Mouse (Mus musculus) embryo, embryonic 11 days (tissue): Measurements from ENCODE around the gene Ncam1.
A peak's percentile ranks its signal among the peaks of the same experiment; 100 is the strongest.

Experiments
- DNase-seq: peaks from one replicate; pipeline ENCODE4 v3.0.0-alpha.2; 2015

Ncam1 gene

GRCm38 (mm10) chr9:49618266-49618665 lies 180.5 kb downstream of the Ncam1 start:
- DNase-seq, result no peak

DNA sequence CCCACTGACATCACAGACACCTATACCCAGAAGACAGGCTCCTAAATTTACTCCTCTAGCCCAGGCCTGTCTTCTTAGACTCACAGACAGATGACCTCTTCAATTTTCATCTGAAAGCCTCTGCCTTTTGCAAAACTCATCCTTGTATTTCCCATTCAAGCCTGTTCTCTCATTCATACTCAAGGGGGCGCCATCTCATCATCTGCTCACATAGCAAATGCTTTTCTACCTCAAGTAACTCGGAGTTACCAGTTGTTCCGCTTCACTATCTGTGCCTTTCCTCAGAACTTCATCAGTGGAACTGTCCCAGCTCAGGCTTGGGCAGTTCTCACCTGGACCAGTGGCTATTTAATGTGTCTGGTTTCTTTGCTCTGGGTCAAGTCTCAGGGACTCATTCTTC lies 181.5 kb downstream of the Ncam1 start:
- DNase-seq, result peak; percentile 61

GRCm38 (mm10) chr9:49612387-49612786 lies 186.3 kb downstream of the Ncam1 start:
- DNase-seq, result no peak

DNA sequence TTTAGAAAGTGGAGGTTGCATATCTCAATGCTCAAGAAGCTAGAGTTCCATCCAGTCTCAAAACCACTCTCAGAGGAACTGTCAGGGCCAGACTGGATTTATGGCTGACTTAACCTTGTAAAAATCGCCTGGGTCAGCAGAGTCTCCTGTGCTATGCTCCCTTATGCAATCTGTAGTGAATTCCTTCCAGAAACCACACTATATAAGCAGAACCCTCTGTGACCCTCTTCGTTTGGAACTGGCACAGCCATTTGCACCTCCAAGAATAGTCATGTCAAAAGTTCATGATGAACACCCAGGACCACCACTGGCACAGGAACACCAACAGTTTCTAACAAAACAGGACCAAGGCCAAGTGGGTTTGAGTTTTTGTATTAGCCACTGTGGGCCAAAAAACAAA lies 190.5 kb downstream of the Ncam1 start:
- DNase-seq, result no peak

DNA sequence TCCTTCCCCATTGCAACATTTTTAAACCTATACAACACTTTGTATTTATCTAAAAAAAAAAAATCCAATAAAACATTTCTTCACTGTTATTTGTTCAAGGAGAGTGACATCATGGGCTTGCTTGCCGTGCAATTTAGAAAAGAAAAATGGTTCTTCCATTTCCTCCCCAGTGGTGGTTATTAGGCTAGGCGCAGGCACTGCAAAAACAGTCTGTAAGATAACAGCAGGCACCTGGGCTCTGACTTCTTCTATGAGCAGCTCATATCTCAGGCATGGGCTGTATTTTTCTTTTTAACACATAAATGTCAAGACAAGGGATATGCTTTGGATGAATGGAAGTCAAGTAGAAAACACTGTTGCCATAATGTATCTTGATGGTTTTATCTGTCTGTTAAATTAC lies 192.0 kb downstream of the Ncam1 start:
- DNase-seq, result no peak

DNA sequence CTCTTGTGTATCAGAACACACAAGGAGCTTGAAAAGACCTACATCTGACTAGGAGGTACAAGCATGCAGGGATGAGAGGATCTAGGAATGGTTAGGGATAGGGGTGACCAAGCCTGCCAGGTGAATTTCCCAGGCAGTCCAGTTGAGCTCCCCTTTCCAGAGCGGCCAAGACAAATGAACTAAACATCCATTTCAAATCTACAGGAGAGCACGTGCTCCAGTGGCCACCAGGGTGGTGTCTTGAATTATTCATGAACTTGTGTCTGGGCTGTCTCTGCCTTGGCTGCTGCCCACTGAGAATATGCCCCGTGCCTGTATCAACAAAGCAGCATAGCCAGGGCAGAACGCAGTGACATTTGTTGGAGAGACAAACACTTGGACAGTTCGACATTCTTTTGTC lies 192.4 kb downstream of the Ncam1 start:
- peak; percentile 66 for DNase-seq

DNA sequence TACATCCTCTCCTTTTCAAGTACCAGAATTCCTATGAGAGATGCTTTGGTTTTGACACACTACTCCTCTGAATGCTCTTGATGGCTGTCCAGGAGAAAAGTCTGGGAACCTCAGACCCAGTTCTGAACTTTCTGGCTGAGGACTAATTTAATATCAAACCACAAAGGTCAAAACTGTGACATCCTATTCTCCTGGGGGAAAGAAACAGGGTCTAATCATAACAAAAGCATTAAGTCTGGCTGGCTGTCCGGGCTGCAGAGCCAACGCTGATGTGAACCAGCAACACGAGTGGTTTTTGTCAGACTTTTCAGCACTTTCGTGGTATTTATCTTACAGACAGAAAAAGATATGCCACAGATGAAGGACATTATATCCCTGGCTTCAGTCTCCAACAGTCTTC lies 192.9 kb downstream of the Ncam1 start:
- peak; percentile 34 for DNase-seq

GRCm38 (mm10) chr9:49605351-49605750 lies 193.4 kb downstream of the Ncam1 start:
- DNase-seq, result no peak

DNA sequence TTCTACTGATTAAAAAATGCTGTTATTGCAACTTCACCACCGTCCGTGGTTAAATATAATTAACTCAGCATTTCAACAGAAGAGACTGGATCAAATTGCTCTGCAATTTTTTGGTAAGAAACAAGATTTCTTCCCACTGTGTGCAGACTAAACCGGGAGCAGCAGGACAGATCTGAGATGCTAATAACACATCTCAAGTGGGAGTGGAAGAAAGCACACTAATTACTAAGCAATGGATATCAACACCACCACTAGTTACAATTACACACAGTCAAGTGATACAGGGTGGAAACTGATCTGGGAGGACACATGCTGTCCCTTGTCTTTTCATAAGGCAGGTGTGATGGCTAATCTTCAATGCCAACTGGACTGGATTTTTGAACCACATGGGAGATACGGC lies 197.5 kb downstream of the Ncam1 start:
- DNase-seq, result no peak

- DNase-seq, result no peak
These were observed 202.9 kb downstream of the Ncam1 start for GRCm38 (mm10) chr9:49595635-49596348.

DNA sequence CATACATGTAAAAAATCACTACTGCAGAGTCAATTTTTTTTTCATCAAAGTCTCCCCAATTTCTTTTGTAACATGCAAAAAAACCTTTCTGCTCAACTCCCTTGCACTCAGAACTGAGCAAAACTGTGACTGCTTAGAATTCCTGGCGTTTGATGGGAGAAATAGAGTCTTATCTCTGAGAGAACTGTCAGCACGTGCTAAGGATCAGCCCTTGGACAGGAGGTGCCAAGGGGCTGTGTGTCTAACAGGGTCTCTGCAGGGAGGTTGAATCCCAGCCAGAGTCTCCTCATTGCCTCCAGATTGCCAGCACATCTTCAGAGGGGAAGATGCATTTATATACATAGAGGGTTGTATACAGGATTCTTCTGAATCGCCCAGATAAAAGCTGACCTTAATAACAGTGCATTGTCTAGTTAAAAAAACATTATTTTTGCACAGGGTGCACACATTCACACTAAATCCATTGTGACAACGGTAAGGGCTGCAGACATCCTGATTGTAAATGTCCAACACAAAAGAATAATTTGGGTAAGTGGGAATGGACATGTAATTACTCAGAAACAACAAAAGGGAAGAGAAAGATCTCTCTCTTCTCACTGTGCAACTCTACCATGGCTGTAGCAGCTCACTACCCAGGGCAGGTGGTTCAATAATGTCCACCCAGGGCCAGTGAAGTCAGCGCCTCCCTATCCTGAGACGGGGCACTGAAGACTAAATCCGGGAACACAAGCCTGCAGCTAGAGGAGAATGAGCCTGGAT lies 203.7 kb downstream of the Ncam1 start:
- no peak for DNase-seq

GRCm38 (mm10) chr9:49593951-49594536 lies 204.7 kb downstream of the Ncam1 start:
- peak; percentile 54 for DNase-seq

- no peak for DNase-seq
These were observed 206.7 kb downstream of the Ncam1 start for GRCm38 (mm10) chr9:49592006-49592405.

- DNase-seq, result no peak
These were observed 208.5 kb downstream of the Ncam1 start for GRCm38 (mm10) chr9:49590261-49590660.

- DNase-seq, result no peak
These were observed 221.6 kb downstream of the Ncam1 start for GRCm38 (mm10) chr9:49577136-49577535.

GRCm38 (mm10) chr9:49571695-49572510 lies 226.8 kb downstream of the Ncam1 start:
- peak; percentile 64 for DNase-seq

- DNase-seq, result peak; percentile 86
These were observed 227.7 kb downstream of the Ncam1 start for GRCm38 (mm10) chr9:49570731-49571694.

DNA sequence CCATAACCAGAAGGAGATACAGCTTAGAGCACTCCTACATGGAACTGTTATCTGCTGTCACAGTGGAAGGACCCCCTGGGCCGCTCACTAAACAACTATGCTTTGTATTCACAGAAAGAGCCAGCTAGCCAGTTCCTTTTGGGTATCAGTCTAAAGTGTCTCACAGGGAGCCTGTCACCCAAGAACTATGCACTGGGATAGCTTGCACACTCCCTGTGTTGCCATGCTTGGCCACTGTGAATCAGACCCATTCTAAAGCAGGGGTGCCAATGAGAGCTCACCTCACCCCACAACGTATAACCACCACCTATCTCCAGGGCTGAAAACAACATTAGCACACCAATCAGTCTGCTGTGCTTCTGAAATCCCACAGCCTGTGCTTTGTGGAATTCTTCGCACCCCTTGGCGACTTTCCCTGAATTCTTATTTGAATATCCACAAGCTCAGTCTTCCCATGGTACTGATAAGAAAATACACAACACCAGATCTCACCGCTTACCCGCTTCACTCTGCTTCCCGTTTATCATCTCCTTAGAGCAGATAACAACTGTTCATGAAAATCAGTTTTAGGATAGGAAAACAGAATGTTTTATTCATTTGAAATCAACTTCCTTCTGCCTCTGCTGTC lies 228.6 kb downstream of the Ncam1 start:
- no peak for DNase-seq

DNA sequence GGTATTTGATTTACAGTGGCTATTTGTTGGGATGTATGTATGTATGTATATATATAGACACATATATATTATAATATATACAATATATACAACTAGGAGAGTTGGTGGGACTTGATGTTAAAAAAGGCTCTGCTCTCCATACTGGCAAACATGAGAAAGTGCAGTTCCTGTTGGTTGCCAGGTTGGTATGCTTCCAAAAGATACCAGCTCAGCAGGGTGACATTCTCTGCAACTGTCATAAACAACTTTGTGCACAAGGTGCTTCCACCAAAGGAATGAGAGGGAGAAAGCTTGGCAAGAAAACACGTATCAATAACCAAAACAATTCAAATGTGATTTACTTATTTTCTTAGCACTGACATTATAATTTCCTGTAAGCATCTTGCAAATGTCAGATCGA lies 232.9 kb downstream of the Ncam1 start:
- no peak for DNase-seq

DNA sequence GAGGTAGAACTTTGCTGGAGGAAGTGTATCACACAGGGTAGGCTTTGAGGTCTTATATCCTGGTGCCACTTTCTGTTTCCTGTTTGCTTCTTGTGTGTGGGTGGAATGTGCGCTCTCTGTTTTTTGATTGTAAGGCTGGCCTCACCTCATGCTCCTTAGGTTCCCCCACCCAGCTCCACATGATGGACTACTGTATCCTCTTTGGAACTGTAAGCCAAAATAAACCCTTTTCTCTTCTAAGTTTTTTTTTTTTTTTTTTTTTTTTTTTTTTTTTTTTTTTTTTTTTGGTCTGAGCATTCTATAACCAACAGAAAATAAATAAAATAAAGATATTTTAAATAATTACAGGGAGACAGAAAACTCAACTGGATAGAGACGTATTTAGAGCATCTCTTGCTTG lies 239.8 kb downstream of the Ncam1 start:
- no peak for DNase-seq

GRCm38 (mm10) chr9:49551353-49551752 lies 247.4 kb downstream of the Ncam1 start:
- DNase-seq, result no peak

DNA sequence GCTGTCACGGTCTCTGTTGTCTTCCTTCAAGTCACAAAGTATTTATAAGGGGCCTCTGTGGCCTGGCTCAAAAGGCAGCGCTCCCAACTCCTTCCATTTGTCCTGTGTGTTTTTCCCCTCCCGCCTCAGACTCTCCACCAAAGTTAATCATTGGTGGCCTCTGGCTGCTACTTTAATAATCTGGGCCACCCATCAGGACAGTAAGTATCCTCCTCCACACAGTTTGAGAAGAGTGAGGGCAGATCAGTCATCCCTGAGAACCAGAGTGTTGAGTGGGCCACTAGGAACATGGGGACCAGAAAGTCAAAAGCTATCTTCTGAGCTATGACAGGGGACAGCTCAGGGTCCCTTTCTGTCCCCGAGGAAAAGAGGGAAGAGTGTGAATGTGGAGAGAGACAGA lies 256.1 kb downstream of the Ncam1 start:
- no peak for DNase-seq
